Comparison of ENCODE assay signal across 14 mouse cellular contexts in the genomic region with DNA sequence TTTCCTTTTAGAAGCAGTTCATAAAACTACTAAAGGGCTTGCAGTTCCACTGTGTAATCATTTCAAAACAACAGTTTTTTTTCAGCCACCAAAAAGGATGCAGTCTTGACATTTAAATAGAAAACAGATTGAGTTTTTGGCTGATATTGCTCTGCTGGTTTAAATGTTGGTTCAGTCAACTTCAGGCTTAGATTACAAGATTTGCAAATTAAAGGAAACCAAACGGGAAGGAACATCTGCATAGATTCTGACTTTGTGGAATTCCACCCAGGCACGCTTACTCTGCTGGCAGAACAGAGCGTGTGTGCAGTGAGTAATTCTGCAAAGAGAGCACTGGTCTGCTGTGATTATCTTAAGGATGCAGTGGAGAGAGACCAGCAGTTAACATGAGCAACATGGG.
DNase-seq lines count a peak whose midpoint lies in the region; ATAC-seq lines count a peak whose summit lies in the region.
"Had no signal": no experiment of that assay in that cellular context is flagged by ENCODE, and none has a peak within 500 bp of the region (broad histone marks: within the 10 kb centered on the region; RNA-seq: fewer than 3 reads in every experiment).

No protein-coding gene starts in this region.

- H3K27me3 ChIP-seq in kidney, embryonic 15.5 days: no peaks in the 10 kb centered on the region
- no peaks in the 10 kb centered on the region for H3K27me3 ChIP-seq in intestine, embryonic 16.5 days (replicated peaks; ENCODE audit: control insufficient read depth, insufficient read depth, low read length)
- H3K27me3 ChIP-seq: forebrain, embryonic 13.5 days; midbrain, embryonic 15.5 days; neural tube, embryonic 15.5 days had no signal

- DNase-seq in kidney, adult 11 months: no peak
- peak; percentile 36 for DNase-seq in Muller cell, postnatal 12 days (ENCODE audit: inconsistent ontology term)
- DNase-seq in brain, adult 2 months (ENCODE audit: low read depth, low spot score): peak; percentile 53
- DNase-seq in heart, postnatal 25 days (ENCODE audit: low spot score): peak; percentile 5
- no peak for DNase-seq in left cerebral cortex, postnatal 4 days
- DNase-seq in T-cell, adult 2 months (ENCODE audit: low spot score): no peak
- DNase-seq: adrenal gland, postnatal 14 days; cerebellum, adult 9-10 months had no signal

- no peaks in the 10 kb centered on the region for H3K36me3 ChIP-seq in kidney, embryonic 15.5 days
- H3K36me3 ChIP-seq in intestine, embryonic 16.5 days (ENCODE audit: control insufficient read depth, insufficient read depth, low read length): no peaks in the 10 kb centered on the region
- H3K36me3 ChIP-seq: midbrain, embryonic 15.5 days; neural tube, embryonic 15.5 days had no signal

- WGBS in kidney, embryonic 15.5 days: 45% methylated on average over 3 of the region's 3 CpGs
- WGBS in intestine, embryonic 16.5 days: 26% methylated on average over 3 of the region's 3 CpGs

- H3K9ac ChIP-seq in kidney, embryonic 15.5 days: no peak overlapping the region
- H3K9ac ChIP-seq in intestine, embryonic 16.5 days (ENCODE audit: low read depth, low read length): no peak overlapping the region
- H3K9ac ChIP-seq: forebrain, embryonic 13.5 days; liver, embryonic 14.5 days; midbrain, embryonic 15.5 days; neural tube, embryonic 15.5 days had no signal

- H3K4me3 ChIP-seq in kidney, embryonic 15.5 days (replicated peaks): no peak overlapping the region
- H3K4me3 ChIP-seq in intestine, embryonic 16.5 days (ENCODE audit: low read length): no peak overlapping the region
- H3K4me3 ChIP-seq: forebrain, embryonic 13.5 days; midbrain, embryonic 15.5 days; neural tube, embryonic 15.5 days had no signal

- intact Hi-C loops in heart, postnatal 25 days (cut with DNase I): no loop called here
- intact Hi-C loops in left cerebral cortex, postnatal 4 days (cut with DNase I): no loop called here

- no peaks in the 10 kb centered on the region for H3K9me3 ChIP-seq in kidney, embryonic 15.5 days (replicated peaks)
- no peaks in the 10 kb centered on the region for H3K9me3 ChIP-seq in intestine, embryonic 16.5 days (ENCODE audit: control insufficient read depth, low read length)
- H3K9me3 ChIP-seq: forebrain, embryonic 13.5 days; midbrain, embryonic 15.5 days; neural tube, embryonic 15.5 days had no signal

- peaks cover 23% of the 10 kb centered on the region for H3K4me1 ChIP-seq in kidney, embryonic 15.5 days
- H3K4me1 ChIP-seq in intestine, embryonic 16.5 days (ENCODE audit: control insufficient read depth, insufficient read depth, low read length): no peaks in the 10 kb centered on the region
- H3K4me1 ChIP-seq: forebrain, embryonic 13.5 days; neural tube, embryonic 15.5 days had no signal

- peak overlapping the region; percentile 64 for H3K27ac ChIP-seq in kidney, embryonic 15.5 days
- no peak overlapping the region; the same call in 1 of the 2 replicates for H3K27ac ChIP-seq in intestine, embryonic 16.5 days (ENCODE audit: low read length)
- H3K27ac ChIP-seq: forebrain, embryonic 13.5 days; liver, embryonic 14.5 days; midbrain, embryonic 15.5 days; neural tube, embryonic 15.5 days had no signal

- H3K4me2 ChIP-seq in kidney, embryonic 15.5 days: no peak overlapping the region
- no peak overlapping the region for H3K4me2 ChIP-seq in intestine, embryonic 16.5 days (ENCODE audit: low read depth, low read length)
- H3K4me2 ChIP-seq: forebrain, embryonic 13.5 days; midbrain, embryonic 15.5 days; neural tube, embryonic 15.5 days had no signal

- ATAC-seq in kidney, embryonic 15.5 days (replicated peaks; ENCODE audit: low FRiP score): no peak
- no peak for ATAC-seq in intestine, embryonic 16.5 days
- ATAC-seq: forebrain, embryonic 13.5 days; midbrain, embryonic 15.5 days had no signal

Comparison
In these comparisons a context has a peak if more than half of its experiments do, and no peak if none do; other contexts are left out.
1. DNase-seq: peak in Muller cell, postnatal 12 days (single experiment), brain, adult 2 months (single experiment) and heart, postnatal 25 days (single experiment); none in kidney, adult 11 months (single experiment), left cerebral cortex, postnatal 4 days (single experiment) and T-cell, adult 2 months (single experiment).